Mouse (Mus musculus) hindbrain, embryonic 10.5 days (tissue): ENCODE measurements at regions not wholly inside any gene's neighbourhood (a gene's known extent, or its start where the extent isn't known, plus 50 kb on each side); places are given as distances from the start of the nearest gene placed in this dataset.

ENCODE experiments used
- DNase-seq: peaks from one replicate; pipeline ENCODE4 v3.0.0-alpha.2; 2017; ENCODE audit warnings: low spot score
- H3K27ac ChIP-seq: fragments of 300-500 bp; sonication (generic); 2 replicates; pipeline ENCODE4 v1.5.1; 2016; ENCODE audit warnings: mild to moderate bottlenecking, moderate library complexity
- H3K27me3 ChIP-seq: fragments of 300-500 bp; sonication (generic); 2 replicates; pipeline ENCODE4 v1.6.1; 2016; ENCODE audit warnings: mild to moderate bottlenecking; ENCODE audit not compliant: poor library complexity, insufficient read depth, severe bottlenecking
- H3K36me3 ChIP-seq: fragments of 300-500 bp; sonication (generic); 2 replicates; pipeline ENCODE4 v1.6.1; 2016; ENCODE audit warnings: mild to moderate bottlenecking, moderate library complexity
- H3K4me1 ChIP-seq: fragments of 300-500 bp; sonication (generic); replicated peaks from 2 replicates; pipeline ENCODE4 v1.6.1; 2016; ENCODE audit warnings: mild to moderate bottlenecking
- H3K4me3 ChIP-seq: fragments of 300-500 bp; sonication (generic); 2 replicates; pipeline ENCODE4 v1.5.1; 2016; ENCODE audit warnings: mild to moderate bottlenecking, moderate library complexity
- H3K9me3 ChIP-seq: fragments of 300-500 bp; sonication (generic); 2 replicates; pipeline ENCODE4 v1.6.1; 2016; ENCODE audit warnings: mild to moderate bottlenecking, moderate library complexity
- WGBS: fragments of 180-500 bp; shearing (Covaris S2); methylation state at CpG from one replicate; pipeline ENCODE4 v1.1.7; 2016; 5-methylcytosine and 5-hydroxymethylcytosine counted together

GRCm38 (mm10) chr15:68620417-68621214 is 2119.9 kb upstream of the Lrrc6 start:
- H3K27ac ChIP-seq = no peak overlapping the region
- H3K27me3 ChIP-seq = no peaks in the 10 kb centered on the region
- H3K4me3 ChIP-seq = no peak overlapping the region
- H3K36me3 ChIP-seq = no peaks in the 10 kb centered on the region
- H3K4me1 ChIP-seq = no peaks in the 10 kb centered on the region
- no peak for DNase-seq
- WGBS = 82% methylated on average over 6 of the region's 6 CpGs
- H3K9me3 ChIP-seq = no peaks in the 10 kb centered on the region

GRCm38 (mm10) chr15:68606110-68606791 is 2105.5 kb upstream of the Lrrc6 start:
- DNase-seq = no peak
- WGBS = 65% methylated on average over 8 of the region's 8 CpGs
- Histone ChIP-seq H3K4me3 (no peak overlapping the region), H3K27ac (no peak overlapping the region), H3K36me3 (no peaks in the 10 kb centered on the region), H3K4me1 (no peaks in the 10 kb centered on the region), H3K27me3 (no peaks in the 10 kb centered on the region), H3K9me3 (no peaks in the 10 kb centered on the region)

GRCm38 (mm10) chr15:68605478-68605877 is 2104.8 kb upstream of the Lrrc6 start:
- Histone ChIP-seq H3K36me3 (no peaks in the 10 kb centered on the region), H3K27me3 (no peaks in the 10 kb centered on the region), H3K27ac (no peak overlapping the region), H3K4me1 (no peaks in the 10 kb centered on the region), H3K4me3 (no peak overlapping the region), H3K9me3 (no peaks in the 10 kb centered on the region)
- WGBS = 84% methylated on average over 2 of the region's 2 CpGs
- no peak for DNase-seq

- 89% methylated on average over 4 of the region's 4 CpGs for WGBS
- Histone ChIP-seq H3K4me3 (no peak overlapping the region), H3K27ac (no peak overlapping the region), H3K9me3 (no peaks in the 10 kb centered on the region), H3K27me3 (no peaks in the 10 kb centered on the region), H3K36me3 (no peaks in the 10 kb centered on the region), H3K4me1 (no peaks in the 10 kb centered on the region)
- no peak for DNase-seq
These were observed 2081.5 kb upstream of the Lrrc6 start for GRCm38 (mm10) chr15:68582177-68582576.

GRCm38 (mm10) chr15:68579486-68579885 is 2078.8 kb upstream of the Lrrc6 start:
- Histone ChIP-seq H3K4me1 (no peaks in the 10 kb centered on the region), H3K36me3 (no peaks in the 10 kb centered on the region), H3K27me3 (no peaks in the 10 kb centered on the region), H3K27ac (no peak overlapping the region), H3K9me3 (no peaks in the 10 kb centered on the region), H3K4me3 (no peak overlapping the region)
- 90% methylated on average over 2 of the region's 2 CpGs for WGBS
- no peak for DNase-seq

- H3K27me3 ChIP-seq = no peaks in the 10 kb centered on the region
- H3K4me3 ChIP-seq = no peak overlapping the region
- H3K4me1 ChIP-seq = no peaks in the 10 kb centered on the region
- H3K27ac ChIP-seq = no peak overlapping the region
- no peaks in the 10 kb centered on the region for H3K36me3 ChIP-seq
- 90% methylated on average over 3 of the region's 3 CpGs for WGBS
- H3K9me3 ChIP-seq = no peaks in the 10 kb centered on the region
- no peak for DNase-seq
These were observed 2059.9 kb upstream of the Lrrc6 start for GRCm38 (mm10) chr15:68560654-68561053.

GRCm38 (mm10) chr15:68556133-68556532 is 2055.4 kb upstream of the Lrrc6 start:
- WGBS = 81% methylated on average over 7 of the region's 7 CpGs
- no peak for DNase-seq
- Histone ChIP-seq H3K9me3 (no peaks in the 10 kb centered on the region), H3K27me3 (no peaks in the 10 kb centered on the region), H3K27ac (no peak overlapping the region), H3K4me3 (no peak overlapping the region), H3K36me3 (no peaks in the 10 kb centered on the region), H3K4me1 (no peaks in the 10 kb centered on the region)

GRCm38 (mm10) chr15:68536055-68536325 is 2035.3 kb upstream of the Lrrc6 start:
- no peak for DNase-seq

GRCm38 (mm10) chr15:68535297-68536054 is 2034.8 kb upstream of the Lrrc6 start:
- 72% methylated on average over 10 of the region's 10 CpGs for WGBS
- Histone ChIP-seq H3K4me3 (no peak overlapping the region), H3K9me3 (no peaks in the 10 kb centered on the region), H3K27me3 (no peaks in the 10 kb centered on the region), H3K27ac (no peak overlapping the region), H3K4me1 (peaks cover 21% of the 10 kb centered on the region), H3K36me3 (no peaks in the 10 kb centered on the region)
- DNase-seq = no peak

More at GRCm38 (mm10) chr15:68536055-68536325, 2035.3 kb upstream of the Lrrc6 start:
- Histone ChIP-seq H3K27ac (no peak overlapping the region), H3K9me3 (no peaks in the 10 kb centered on the region), H3K4me3 (no peak overlapping the region), H3K36me3 (no peaks in the 10 kb centered on the region), H3K27me3 (no peaks in the 10 kb centered on the region), H3K4me1 (peaks cover 21% of the 10 kb centered on the region)
- WGBS = 83% methylated on average over 4 of the region's 4 CpGs

- no peak for DNase-seq
- H3K9me3 ChIP-seq = no peaks in the 10 kb centered on the region
- no peak overlapping the region for H3K27ac ChIP-seq
- no peaks in the 10 kb centered on the region for H3K36me3 ChIP-seq
- 82% methylated on average over 2 of the region's 2 CpGs for WGBS
- H3K4me3 ChIP-seq = no peak overlapping the region
- no peaks in the 10 kb centered on the region for H3K27me3 ChIP-seq
- no peaks in the 10 kb centered on the region for H3K4me1 ChIP-seq
These were observed 2020.0 kb upstream of the Lrrc6 start for GRCm38 (mm10) chr15:68520759-68521158.

- Histone ChIP-seq H3K9me3 (no peaks in the 10 kb centered on the region), H3K4me3 (no peak overlapping the region), H3K36me3 (no peaks in the 10 kb centered on the region), H3K27ac (no peak overlapping the region), H3K4me1 (no peaks in the 10 kb centered on the region), H3K27me3 (no peaks in the 10 kb centered on the region)
- no peak for DNase-seq
- 88% methylated on average over 2 of the region's 2 CpGs for WGBS
These were observed 2011.7 kb upstream of the Lrrc6 start for GRCm38 (mm10) chr15:68512431-68512830.

- H3K4me1 ChIP-seq = peaks cover 1% of the 10 kb centered on the region; the same call in 1 of the 2 replicates
- DNase-seq = no peak
- no peaks in the 10 kb centered on the region for H3K36me3 ChIP-seq
- H3K9me3 ChIP-seq = no peaks in the 10 kb centered on the region
- H3K27me3 ChIP-seq = no peaks in the 10 kb centered on the region
- no peak overlapping the region for H3K27ac ChIP-seq
- H3K4me3 ChIP-seq = no peak overlapping the region
- WGBS = 85% methylated on average over 5 of the region's 5 CpGs
These were observed 2007.5 kb upstream of the Lrrc6 start for GRCm38 (mm10) chr15:68508190-68508589.

- H3K4me3 ChIP-seq = no peak overlapping the region
- 83% methylated on average over 2 of the region's 2 CpGs for WGBS
- peaks cover 11% of the 10 kb centered on the region for H3K4me1 ChIP-seq
- H3K9me3 ChIP-seq = no peaks in the 10 kb centered on the region
- H3K36me3 ChIP-seq = no peaks in the 10 kb centered on the region
- no peak for DNase-seq
- no peak overlapping the region for H3K27ac ChIP-seq
- no peaks in the 10 kb centered on the region for H3K27me3 ChIP-seq
These were observed 2005.4 kb upstream of the Lrrc6 start for GRCm38 (mm10) chr15:68506093-68506492.
